Mouse (Mus musculus) kidney, embryonic 14.5 days (tissue): ENCODE data around the gene Cdc42bpg. TPM values are rescaled to one million over a fixed set of nuclear protein-coding genes. Genes with fewer than 3 reads are reported as not detected.

Experiments
- ATAC-seq: fragments of 200-750 bp; cut with Nextera tagmentation; 2 replicates; pipeline ENCODE4 v1.8.0; 2017; ENCODE audit warnings: moderate number of reproducible peaks, mild to moderate bottlenecking, moderate TSS enrichment, moderate library complexity; ENCODE audit not compliant: low FRiP score, low TSS enrichment
- H3K27ac ChIP-seq: fragments of 300-500 bp; sonication (generic); 2 replicates; pipeline ENCODE4 v1.5.1; 2014; ENCODE audit warnings: low read depth, mild to moderate bottlenecking, low read length, moderate library complexity, mixed read lengths
- H3K27me3 ChIP-seq: fragments of 300-500 bp; sonication (generic); 2 replicates; pipeline ENCODE4 v1.6.1; 2014; ENCODE audit warnings: mild to moderate bottlenecking, low read length; ENCODE audit not compliant: control insufficient read depth, insufficient read depth
- H3K36me3 ChIP-seq: fragments of 300-500 bp; sonication (generic); 2 replicates; pipeline ENCODE4 v1.6.1; 2014; ENCODE audit warnings: low read length, mixed read lengths; ENCODE audit not compliant: control insufficient read depth, insufficient read depth
- H3K4me1 ChIP-seq: fragments of 300-500 bp; sonication (generic); 2 replicates; pipeline ENCODE4 v1.6.1; 2014; ENCODE audit warnings: low read length, mixed read lengths; ENCODE audit not compliant: control insufficient read depth, insufficient read depth
- H3K4me2 ChIP-seq: fragments of 300-500 bp; sonication (generic); replicated peaks from 2 replicates; pipeline ENCODE4 v1.6.1; 2014; ENCODE audit warnings: low read depth, mild to moderate bottlenecking, low read length
- H3K4me3 ChIP-seq: fragments of 300-500 bp; sonication (generic); 2 replicates; pipeline ENCODE4 v1.5.1; 2014; ENCODE audit warnings: mild to moderate bottlenecking, low read length
- H3K9ac ChIP-seq: fragments of 300-500 bp; sonication (generic); 2 replicates; pipeline ENCODE4 v1.6.1; 2014; ENCODE audit warnings: low read depth, mild to moderate bottlenecking, low read length, moderate library complexity
- H3K9me3 ChIP-seq: fragments of 300-500 bp; sonication (generic); 2 replicates; pipeline ENCODE4 v1.6.1; 2016; ENCODE audit warnings: low read length; ENCODE audit not compliant: control insufficient read depth
- WGBS: fragments of 180-500 bp; shearing (Covaris S2); extraction: QIAGEN DNeasy Blood & Tissue Kit; methylation state at CpG from one replicate; pipeline ENCODE4 v1.1.7; 2014; 5-methylcytosine and 5-hydroxymethylcytosine counted together
- polyA plus RNA-seq: library from polyadenylated mRNA; unstranded; fragments of >200 nt; fragmentation: Nextera tagmentation; extraction: Ambion mirVana; gene quantifications from 2 replicates; pipeline ENCODE4 v1.2.1, GENCODE M21; 2014

Cdc42bpg gene
- polyA plus RNA-seq, 1 experiment from 2014 or later = 0.89 TPM

- no peak overlapping the region for H3K27ac ChIP-seq
- WGBS = 94% methylated on average over 11 of the region's 11 CpGs
- no peak for ATAC-seq
- H3K4me2 ChIP-seq = no peak overlapping the region
- H3K36me3 ChIP-seq = peaks cover 37% of the 10 kb centered on the region
- no peaks in the 10 kb centered on the region for H3K27me3 ChIP-seq
- H3K9me3 ChIP-seq = no peaks in the 10 kb centered on the region
- H3K4me1 ChIP-seq = peaks cover 40% of the 10 kb centered on the region
- no peak overlapping the region for H3K4me3 ChIP-seq
- no peak overlapping the region for H3K9ac ChIP-seq
Measured at GRCm38 (mm10) chr19:6338716-6339115, 32.5 kb downstream of the Cdc42bpg start.

- peaks cover 38% of the 10 kb centered on the region for H3K4me1 ChIP-seq
- no peak overlapping the region for H3K4me3 ChIP-seq
- H3K27me3 ChIP-seq = no peaks in the 10 kb centered on the region
- no peak overlapping the region for H3K27ac ChIP-seq
- no peak for ATAC-seq
- no peak overlapping the region for H3K4me2 ChIP-seq
- WGBS = 90% methylated on average over 6 of the region's 6 CpGs
- H3K9me3 ChIP-seq = no peaks in the 10 kb centered on the region
- peaks cover 38% of the 10 kb centered on the region for H3K36me3 ChIP-seq
- no peak overlapping the region for H3K9ac ChIP-seq
Measured at GRCm38 (mm10) chr19:6339191-6339590, 32.9 kb downstream of the Cdc42bpg start.

DNA sequence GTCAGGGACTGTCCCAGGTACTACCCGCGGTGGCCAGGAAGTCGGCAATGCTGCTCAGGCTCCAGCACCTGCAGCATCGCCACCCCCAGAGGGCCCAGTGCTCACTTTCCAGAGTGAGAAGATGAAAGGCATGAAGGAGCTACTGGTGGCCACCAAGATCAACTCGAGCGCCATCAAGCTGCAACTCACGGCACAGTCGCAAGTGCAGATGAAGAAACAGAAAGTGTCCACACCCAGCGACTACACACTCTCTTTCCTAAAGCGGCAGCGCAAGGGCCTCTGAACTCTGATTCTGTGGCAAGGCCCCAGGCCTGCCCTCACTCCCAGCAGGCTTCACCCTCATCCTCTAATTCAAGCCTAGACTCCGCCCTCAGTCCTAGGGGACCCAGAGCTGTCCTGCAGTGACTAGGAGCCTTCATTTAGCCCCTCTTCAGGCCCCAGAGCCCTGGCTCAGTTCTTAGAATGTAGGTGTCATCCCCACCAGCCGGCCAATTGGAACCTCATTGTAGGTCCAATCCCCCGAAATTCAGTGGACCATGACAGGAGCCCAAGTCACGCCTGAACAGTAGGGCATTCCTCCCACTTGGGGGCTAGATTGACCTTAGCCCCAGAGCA, 33.7 kb downstream of the Cdc42bpg start:
- WGBS = 52% methylated on average over 15 of the region's 15 CpGs
- ATAC-seq = no peak
- H3K27me3 ChIP-seq = no peaks in the 10 kb centered on the region
- H3K36me3 ChIP-seq = peaks cover 45% of the 10 kb centered on the region
- peaks cover 35% of the 10 kb centered on the region for H3K4me1 ChIP-seq
- peak overlapping the region; percentile 95; the same call in 1 of the 2 replicates for H3K4me2 ChIP-seq
- H3K4me3 ChIP-seq = peak overlapping the region; percentile 12
- H3K27ac ChIP-seq = peak overlapping the region; percentile 38; the same call in 1 of the 2 replicates
- no peak overlapping the region for H3K9ac ChIP-seq
- no peaks in the 10 kb centered on the region for H3K9me3 ChIP-seq

GRCm38 (mm10) chr19:6340524-6341452, 34.5 kb downstream of the Cdc42bpg start, which contains the start of gene Map4k2:
TSS of gene Map4k2 (plus strand) at chr19:6341135.
- H3K4me2 ChIP-seq = peak within 1 kb of the TSS; percentile 95
- peak within 1 kb of the TSS; percentile 81 for H3K4me3 ChIP-seq
- H3K9ac ChIP-seq = peak within 1 kb of the TSS; percentile 75
- ATAC-seq = peak; percentile 75
- peak within 1 kb of the TSS; percentile 62; the same call in 1 of the 2 replicates for H3K27ac ChIP-seq
- H3K36me3 ChIP-seq = peaks cover 52% of the 10 kb centered on the region
- peaks cover 33% of the 10 kb centered on the region for H3K4me1 ChIP-seq
- WGBS = 6% methylated on average over 57 of the region's 72 CpGs
- no peaks in the 10 kb centered on the region for H3K27me3 ChIP-seq
- H3K9me3 ChIP-seq = no peaks in the 10 kb centered on the region

DNA sequence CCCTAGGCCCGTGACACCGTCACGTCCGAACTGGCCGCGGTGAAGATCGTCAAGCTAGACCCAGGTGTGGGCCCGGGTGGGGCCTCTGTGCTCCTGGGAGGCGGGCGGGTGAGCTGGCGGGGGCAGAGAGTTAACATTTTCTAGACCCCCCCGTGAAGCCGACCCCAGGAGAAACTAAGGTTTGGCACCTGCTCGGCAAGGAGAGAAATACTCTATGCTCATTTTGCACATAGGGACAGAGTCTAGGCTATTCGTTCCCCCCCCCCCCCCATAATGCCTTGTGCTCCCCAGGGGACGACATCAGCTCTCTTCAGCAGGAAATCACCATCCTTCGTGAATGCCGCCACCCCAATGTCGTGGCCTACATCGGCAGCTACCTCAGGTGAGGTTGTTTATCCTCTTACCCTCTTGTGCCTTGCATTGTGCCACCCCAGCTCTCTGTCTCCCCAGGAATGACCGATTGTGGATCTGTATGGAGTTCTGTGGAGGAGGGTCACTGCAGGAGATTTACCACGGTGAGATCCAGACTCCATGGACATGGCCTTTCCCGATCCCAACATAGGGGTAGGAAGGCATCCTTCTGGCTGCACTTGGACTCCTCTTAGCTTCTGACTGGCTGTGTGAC, 35.3 kb downstream of the Cdc42bpg start:
- H3K27ac ChIP-seq = peak overlapping the region; percentile 62; the same call in 1 of the 2 replicates
- peak overlapping the region; percentile 95 for H3K4me2 ChIP-seq
- H3K9ac ChIP-seq = peak overlapping the region; percentile 75
- H3K4me1 ChIP-seq = peaks cover 26% of the 10 kb centered on the region
- no peaks in the 10 kb centered on the region for H3K27me3 ChIP-seq
- no peak for ATAC-seq
- peak overlapping the region; percentile 81 for H3K4me3 ChIP-seq
- peaks cover 60% of the 10 kb centered on the region for H3K36me3 ChIP-seq
- H3K9me3 ChIP-seq = no peaks in the 10 kb centered on the region
- WGBS = 9% methylated on average over 22 of the region's 23 CpGs

DNA sequence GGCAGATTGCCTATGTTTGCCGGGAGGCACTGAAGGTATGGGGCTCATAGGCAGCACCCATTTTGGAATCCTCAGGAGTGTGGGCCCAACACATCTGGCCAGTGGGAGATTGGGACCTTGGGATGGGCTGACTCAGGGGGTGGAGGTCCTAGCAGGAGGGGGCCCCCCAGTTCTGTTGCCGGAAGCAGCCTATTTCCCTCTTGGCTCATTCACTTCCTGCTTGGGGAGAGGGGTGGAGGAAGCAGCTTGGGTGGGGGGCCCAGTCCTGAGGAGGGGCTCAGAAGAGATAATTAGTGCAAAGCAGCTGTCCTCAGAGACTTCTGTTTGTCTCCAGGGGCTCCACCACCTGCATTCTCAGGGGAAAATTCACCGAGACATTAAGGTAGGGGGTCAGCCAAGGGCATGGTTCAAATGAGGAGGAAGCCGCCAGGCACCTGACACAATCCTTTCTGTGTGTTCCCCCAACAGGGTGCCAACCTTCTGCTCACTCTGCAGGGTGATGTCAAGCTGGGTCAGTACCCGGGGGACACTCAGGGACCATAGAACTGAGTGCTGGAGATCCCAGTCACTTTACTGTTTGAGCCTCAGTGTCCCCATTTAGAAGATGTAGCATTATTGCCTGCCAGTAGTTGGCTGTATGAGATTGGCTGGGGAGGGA, 36.1 kb downstream of the Cdc42bpg start:
- Histone ChIP-seq H3K9me3 (no peaks in the 10 kb centered on the region), H3K9ac (no peak overlapping the region), H3K4me2 (peak overlapping the region; percentile 95; the same call in 1 of the 2 replicates), H3K27me3 (no peaks in the 10 kb centered on the region), H3K4me3 (peak overlapping the region; percentile 81; the same call in 1 of the 2 replicates), H3K4me1 (peaks cover 17% of the 10 kb centered on the region; the same call in 1 of the 2 replicates), H3K36me3 (peaks cover 56% of the 10 kb centered on the region), H3K27ac (no peak overlapping the region)
- WGBS = 74% methylated on average over 5 of the region's 5 CpGs
- ATAC-seq = no peak

- H3K9me3 ChIP-seq = no peaks in the 10 kb centered on the region
- ATAC-seq = no peak
- H3K4me2 ChIP-seq = no peak overlapping the region; the same call in 1 of the 2 replicates
- H3K4me3 ChIP-seq = no peak overlapping the region
- no peaks in the 10 kb centered on the region for H3K27me3 ChIP-seq
- 80% methylated on average over 17 of the region's 19 CpGs for WGBS
- H3K4me1 ChIP-seq = peaks cover 17% of the 10 kb centered on the region; the same call in 1 of the 2 replicates
- peaks cover 47% of the 10 kb centered on the region for H3K36me3 ChIP-seq
- H3K9ac ChIP-seq = no peak overlapping the region
- no peak overlapping the region for H3K27ac ChIP-seq
Measured at GRCm38 (mm10) chr19:6343066-6343925, 37.0 kb downstream of the Cdc42bpg start.

DNA sequence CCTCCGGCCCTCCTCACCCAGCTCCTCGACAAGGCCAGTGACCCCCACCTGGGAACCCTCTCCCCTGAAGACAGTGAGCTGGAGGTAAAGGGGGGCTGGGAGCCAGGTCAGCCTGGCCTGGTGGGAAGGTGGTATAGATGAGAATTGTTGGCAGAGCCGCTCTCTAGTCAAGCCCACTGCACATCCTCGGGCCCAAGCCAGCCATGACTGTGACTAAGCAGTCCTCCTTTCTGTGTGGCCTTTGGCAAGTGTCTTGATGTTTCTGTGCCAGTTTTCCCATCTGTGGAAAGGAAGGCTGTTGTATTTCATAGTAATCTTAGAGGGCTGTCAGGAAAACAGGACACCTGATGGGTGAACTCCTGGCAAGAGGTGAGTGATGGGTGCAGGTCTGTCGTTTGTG, 37.7 kb downstream of the Cdc42bpg start:
- Histone ChIP-seq H3K27me3 (no peaks in the 10 kb centered on the region), H3K36me3 (peaks cover 40% of the 10 kb centered on the region), H3K27ac (no peak overlapping the region), H3K4me2 (no peak overlapping the region), H3K4me3 (no peak overlapping the region), H3K9ac (no peak overlapping the region), H3K4me1 (peaks cover 18% of the 10 kb centered on the region; the same call in 1 of the 2 replicates), H3K9me3 (no peaks in the 10 kb centered on the region)
- WGBS = 85% methylated on average over 5 of the region's 5 CpGs
- ATAC-seq = no peak
